Mouse (Mus musculus): ENCODE results near the gene A330070K13Rik.

GRCm38 (mm10) chr5:130355223-130355622, 29.2 kb downstream of the A330070K13Rik start:
- TF ChIP-seq CTCF (IDR thresholded peaks at IDR 0.05; ENCODE audit: extremely low read depth, insufficient read depth, low read length) (0 out of 2 replicates have a peak, but pooled peaks have one; percentile 10), POLR2A (IDR thresholded peaks at IDR 0.05; ENCODE audit: extremely low read depth, insufficient read depth, low read length) (no peak)
